Mouse (Mus musculus) Muller cell, postnatal 12 days (primary cell): ENCODE data around the gene Map4k5.

Experiments
- DNase-seq: peaks from one replicate; pipeline ENCODE4 v3.0.0-alpha.2; 2015; ENCODE audit errors: inconsistent ontology term

The Map4k5 gene

DNA sequence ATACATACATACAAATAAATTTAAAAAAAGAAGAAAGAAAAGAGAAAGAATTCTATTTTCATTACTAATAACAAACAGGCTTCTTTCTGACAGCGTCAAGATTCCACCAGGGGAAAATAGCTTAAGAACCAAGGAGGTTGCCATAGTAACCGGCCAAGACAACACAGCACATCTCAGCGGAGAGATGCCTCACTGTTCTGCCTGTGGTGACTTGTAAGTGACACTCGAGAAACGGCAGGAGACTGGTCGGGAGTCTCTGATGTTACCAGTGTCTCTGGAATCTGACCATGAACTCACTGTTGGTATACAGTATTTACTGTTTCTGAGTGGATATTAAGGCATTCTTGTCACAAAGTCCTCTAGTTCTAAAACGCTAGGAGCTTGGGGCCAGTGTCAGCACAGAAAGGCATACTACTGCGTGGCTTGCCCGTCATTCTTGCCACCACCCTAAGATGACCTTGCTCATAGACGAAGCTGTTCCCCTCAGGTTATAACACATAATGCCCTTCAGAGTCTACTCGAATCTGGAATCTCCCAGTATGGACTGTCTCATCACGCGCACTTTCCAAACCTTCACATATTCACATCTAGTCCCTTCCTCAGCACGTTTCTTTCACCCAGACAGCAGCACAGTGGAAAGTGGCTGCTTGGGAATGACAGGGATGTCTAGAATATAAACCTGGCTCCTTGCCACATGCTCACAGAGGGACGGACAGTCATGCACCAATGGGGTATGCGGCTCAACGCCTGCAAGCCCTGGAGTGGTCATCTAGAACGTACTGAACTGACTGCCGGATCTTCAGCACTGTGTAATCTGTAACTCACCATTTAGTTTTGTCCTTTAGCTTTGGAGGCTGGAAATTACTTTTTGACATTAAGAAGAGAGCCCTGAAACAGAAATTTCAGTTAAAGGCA is 49.2 kb downstream of the Map4k5 start:
- DNase-seq = no peak

DNA sequence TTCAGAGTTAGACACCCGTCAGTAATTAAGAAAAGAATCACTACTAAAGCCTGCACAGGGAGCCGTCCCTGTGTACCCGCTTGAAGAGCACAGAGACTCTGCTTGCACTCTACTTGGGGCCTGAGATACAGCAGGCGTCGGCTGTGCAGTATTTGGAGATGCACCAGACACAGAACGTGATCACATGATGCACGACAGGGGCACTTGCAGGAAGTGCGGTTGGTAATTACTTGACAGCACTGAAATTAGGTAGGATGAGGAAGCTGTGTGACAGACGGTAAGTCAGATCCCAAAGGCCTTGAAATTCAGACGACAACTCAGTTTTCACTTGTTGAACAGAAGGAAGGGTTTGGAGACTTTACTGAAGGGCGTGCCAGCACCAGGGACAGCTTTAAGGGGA is 54.6 kb downstream of the Map4k5 start:
- no peak for DNase-seq

DNA sequence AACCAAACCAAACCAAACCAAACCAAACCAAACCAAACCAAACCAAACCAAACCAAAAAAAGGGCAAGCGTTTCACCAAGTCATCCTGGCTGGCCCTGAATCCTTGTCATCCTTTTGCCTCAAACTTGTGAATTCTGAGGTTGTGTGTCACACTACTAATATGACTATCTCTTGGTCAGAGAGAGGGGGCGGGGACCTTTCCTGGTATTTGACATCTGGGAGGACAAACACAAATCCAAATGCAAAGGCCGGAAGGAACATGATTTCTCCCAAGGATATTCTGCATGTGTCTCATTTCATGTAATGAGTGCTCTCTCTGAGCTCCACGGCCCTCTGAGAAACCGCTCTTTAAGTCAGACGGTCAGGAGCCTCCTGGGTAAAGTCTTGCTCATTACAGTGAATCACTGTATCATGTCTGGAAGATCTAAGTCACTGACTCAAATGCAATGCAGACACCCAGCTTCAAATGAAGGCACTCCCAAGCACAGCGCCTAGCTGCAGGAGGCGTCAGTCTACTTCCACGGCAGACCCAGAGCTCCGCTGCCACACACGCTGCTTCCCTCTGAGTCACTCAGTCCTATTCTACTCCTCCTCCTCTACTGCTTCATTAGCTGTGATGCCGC is 58.9 kb downstream of the Map4k5 start:
- peak; percentile 20 for DNase-seq

DNA sequence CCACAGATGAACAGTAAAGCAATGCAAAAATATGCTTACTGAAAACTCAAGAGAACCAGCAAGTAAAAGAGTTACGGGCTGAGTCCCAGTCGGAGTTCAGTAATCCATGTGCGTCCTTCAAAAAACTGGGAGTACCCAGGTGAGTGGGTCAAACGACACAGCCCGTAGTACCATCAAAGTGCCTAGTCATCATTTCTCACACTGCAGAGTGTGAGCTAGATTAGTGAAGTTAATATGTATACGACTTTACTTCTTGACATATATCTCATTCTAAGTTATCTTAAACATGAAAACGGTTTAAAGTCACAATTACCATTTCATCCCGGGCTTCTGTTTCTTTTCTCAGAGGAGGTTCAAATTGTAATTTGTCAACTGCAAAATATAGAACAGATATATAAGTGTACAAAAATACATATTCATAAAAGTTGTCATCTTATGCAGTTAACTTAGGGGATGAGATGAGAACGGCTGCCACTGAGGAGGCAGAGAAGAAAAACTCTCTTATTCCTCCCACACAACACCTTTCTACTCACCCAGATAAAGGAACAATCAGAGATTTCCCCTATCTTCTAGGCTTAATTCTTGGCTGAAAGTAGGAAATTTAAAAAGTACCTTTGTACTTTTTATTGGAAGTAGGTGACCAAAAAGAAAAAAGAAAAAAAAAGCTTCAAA is 61.6 kb downstream of the Map4k5 start:
- DNase-seq = no peak

DNA sequence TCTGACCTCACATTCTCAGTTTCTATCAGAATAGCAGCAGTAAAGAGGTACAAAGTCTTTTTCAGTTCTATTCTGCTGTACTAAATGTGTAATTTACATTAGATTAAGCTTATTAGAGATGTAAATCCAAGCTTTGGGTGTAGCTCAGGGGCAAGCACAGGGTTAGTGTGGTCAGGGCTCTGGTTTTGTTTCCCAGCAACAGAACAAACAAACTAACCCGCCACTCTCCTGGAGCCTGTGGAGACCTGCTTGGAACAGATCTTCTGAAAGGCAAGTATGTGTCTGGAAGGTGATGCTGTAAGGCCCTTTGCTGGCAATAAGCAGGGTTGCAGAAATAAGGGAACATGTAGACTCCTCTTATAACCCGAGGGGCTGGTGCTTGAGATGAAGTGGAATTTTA is 64.8 kb downstream of the Map4k5 start:
- DNase-seq = no peak

DNA sequence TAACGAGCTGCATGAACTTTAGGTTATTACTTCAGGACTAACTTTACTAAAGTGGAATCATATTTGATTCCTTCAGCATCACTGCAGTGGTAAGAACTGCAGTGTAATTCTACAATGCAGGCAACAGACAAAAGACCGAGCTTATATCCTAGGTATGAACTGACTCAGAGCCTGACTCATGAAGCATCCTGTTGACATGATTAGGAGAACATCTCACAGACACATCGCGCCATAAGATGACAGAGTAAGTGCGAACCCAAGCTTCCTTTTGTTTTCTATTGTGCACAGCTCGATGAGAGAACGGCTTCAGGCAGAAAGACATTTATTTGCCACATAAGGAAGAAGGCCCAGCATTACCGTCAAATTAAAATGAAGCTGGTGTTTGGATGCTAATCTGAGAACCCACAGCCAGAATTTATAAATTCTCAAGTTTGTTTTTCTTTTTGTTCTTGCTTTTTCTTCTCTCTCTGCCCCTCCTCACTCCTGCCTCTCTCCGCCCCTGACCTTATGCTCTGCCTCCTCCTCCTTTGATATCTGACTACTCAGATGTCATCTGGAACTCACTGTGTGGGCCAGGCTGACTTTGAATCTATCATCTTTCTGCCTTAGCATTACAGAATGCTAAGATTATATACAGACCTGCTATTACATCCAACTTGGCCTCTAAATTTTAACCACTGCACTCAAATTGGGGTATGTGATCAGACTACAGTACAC is 68.0 kb downstream of the Map4k5 start:
- DNase-seq = no peak

DNA sequence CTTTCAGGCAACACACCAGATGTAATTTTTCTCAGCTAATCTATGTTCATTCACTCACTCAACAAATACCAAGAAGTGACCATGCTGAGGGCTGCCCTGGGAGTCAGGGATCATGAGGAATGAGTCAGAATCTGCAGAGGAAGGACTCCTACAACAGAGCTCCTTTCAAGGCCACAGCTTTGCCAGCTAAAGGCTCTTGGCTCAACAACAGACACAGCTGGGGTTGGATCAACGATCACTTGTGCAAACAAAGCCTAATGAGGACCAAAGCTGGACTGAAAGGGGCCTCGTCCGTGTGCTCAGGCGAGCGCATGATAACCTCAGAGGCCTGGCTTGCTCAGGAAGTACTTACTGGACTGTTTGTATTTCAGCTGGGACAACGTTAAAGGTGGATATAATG is 78.7 kb downstream of the Map4k5 start:
- DNase-seq = peak; percentile 95

DNA sequence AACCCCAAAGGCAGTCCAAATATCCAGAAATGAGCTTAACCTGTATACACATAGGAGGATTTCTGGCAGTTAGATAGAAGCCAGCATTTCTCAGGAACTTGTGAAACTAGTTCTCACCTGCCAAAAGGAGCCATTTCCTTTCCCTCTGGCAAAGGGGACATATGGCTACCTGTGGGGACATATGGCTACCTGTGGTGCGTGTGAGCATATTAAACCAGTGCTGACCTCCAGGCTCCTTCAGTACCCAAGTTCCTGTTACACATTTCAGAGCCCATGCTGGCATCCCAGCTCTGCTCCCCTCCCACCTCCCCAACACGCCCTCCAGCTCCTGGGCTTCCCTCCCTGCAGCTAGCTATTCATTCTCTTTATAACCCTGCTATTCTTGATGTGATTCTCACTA is 79.4 kb downstream of the Map4k5 start:
- DNase-seq = no peak

DNA sequence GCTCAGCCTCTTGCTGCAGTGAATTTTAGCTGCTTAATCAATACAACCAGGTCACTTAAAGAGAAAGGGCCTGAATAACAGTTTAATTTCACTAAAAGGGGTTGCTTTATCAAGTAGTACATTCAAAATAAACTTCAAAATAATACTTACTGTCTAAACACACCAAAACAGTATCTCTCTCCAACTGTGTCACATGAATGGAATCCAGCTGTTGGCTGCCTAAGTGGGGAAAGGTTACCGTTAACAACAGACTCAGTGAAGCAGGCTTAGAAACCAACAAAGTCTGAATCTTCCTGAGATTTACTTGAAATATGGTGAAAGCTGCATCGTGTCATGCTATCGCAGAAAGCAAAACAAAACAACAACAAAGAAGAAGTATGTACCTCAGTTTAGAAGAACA is 80.0 kb downstream of the Map4k5 start:
- DNase-seq = no peak

DNA sequence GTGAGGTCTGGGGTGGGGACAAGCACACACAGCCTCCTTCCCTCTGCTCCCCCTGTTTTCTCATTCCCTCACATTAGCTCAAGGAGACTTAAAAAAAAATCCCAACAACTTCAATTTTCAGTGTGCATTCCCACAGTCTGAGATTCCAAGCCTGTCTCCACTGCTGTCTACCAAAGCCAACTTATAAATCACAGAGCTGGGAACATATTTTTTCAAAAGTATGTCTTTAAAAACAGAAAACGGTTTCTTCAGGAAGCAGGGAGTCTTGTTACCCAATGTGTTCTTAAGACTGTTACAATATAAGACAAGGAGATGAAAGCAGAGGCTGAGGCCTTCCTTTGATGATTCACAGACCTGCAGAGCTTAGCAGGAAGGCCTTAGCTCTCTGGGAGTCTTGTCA is 81.0 kb downstream of the Map4k5 start:
- no peak for DNase-seq

DNA sequence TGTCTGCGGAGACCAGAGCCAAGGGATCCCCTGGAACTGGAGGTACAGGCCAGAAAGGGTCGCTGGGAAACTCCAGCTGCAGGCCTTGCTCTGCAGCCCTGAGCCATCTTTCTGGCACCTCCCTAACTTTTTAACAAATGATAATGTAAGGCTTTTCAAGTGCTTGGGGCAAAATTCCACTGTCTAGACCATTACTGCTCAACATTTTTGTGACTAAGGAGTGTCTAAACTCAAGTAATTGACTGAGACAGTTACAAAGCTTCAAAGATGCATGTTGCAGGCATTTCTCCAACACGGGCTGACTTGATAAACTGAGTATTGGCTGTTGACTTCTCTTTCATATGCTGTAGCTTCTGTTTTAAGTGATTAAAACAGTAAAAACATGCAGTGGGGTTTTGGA is 83.6 kb downstream of the Map4k5 start:
- DNase-seq = peak; percentile 62

DNA sequence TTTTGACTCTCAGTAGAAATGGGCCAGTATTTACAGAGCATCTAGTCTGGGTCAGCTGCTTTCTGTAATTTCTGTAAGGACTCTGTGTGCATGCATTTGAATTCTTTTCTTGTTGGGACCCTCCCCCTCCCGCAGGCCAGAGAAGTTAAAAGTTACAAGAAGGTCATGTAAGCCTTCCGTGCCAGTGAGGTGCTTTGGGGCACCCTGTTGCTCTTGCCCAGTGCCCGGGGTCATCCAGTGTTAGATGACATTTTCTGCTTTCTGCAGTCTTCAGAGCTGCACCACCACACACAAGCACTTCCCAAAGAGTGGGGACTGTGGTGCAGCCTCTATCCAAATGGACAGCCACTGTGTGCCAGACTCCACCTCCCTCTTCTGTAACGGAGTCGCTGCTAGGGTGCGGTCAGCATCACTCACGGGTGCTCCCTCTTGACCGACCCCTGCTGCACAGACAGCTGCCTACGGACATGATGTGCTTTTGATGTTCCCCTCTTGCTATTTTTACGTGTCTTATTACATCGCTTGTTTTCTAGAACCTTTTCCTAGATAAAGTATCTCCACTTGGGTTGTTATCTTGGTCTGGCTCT is 85.5 kb downstream of the Map4k5 start:
- DNase-seq = no peak

DNA sequence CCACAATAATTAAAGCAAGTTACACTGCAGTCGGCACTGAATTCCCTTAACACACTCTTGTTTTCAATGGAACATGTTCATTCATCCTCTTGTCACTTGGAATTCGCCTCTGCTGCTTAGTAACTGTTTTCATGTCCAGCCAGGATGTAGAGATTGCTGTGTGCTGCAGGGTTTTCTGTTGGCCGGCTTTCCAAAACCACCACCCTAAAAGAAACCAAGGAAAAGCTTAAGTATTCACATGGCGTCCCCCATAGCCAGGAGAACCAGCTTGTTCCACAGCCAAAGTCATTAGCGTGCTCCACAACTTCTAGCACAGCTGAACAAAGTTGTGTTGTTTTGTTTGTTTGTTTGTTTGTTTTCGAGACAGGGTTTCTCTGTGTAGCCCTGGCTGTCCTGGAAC is 87.9 kb downstream of the Map4k5 start:
- no peak for DNase-seq

DNA sequence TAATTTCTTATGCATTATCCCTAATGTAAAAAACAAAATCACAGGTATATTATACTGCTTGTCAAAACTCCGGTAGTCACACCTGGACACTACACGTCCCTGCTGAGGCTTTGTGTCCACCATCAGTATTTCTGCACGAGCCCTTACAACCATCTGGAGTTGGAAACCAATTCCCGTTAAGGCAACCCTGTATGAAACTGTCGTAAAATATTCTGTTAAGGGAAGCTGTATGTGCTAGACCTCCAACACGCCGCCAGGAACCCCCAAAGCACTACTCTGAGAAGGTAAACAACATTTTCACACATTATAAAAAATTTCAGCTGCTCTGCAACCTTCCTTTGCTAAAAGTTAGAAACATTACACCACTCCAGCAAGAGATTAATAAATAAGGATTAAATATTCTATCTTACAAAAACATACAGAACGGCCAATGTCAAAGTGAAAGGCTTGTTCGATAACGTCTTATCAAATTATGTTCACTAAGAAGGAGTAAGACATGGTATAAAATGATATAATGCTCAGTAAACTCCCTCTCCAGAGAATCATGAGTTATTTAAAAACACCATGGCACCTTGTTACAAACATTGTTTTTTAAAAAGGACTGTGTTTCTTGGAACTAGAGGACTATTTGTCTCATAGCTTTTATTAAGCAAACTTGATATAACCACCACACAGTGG is 88.5 kb downstream of the Map4k5 start:
- no peak for DNase-seq

DNA sequence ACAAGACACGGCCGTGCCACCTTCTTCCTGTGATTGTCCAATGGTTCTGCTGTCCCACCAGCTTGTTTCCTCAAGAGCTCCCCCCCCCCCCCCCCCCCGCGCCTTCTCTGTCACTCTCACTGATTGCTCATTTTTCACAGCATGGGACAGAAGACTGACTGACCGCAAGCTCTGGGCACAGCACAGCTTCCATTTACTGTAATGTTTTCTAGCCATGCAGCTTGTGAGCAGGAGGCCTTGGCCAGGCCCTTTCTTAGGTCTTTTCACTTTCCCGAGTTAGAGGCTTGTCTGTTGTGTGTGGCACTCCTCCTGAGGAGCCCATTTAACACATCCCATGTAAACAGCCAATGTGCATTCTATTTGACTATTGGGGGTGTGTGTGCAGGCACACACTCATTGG is 89.8 kb downstream of the Map4k5 start:
- DNase-seq = no peak

DNA sequence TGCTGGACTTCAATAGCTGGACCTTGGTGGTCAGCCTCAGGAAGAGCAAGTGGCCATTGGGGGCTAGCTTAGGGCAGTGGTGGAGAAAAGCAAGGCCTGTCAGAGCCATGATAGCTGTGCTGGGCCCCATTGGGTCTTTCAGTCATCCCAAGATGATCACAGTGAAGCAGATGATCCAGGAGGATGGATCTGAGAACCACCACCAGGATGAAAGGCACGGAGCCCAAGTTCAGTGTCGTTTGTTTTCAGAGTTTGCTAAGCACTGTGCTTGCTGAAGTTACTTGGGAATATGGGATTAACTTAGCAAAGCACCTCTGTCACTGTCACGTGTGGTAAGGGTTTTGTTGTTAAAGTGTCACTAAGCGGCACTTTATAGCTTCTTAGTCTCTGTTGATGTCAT is 92.4 kb downstream of the Map4k5 start:
- no peak for DNase-seq

DNA sequence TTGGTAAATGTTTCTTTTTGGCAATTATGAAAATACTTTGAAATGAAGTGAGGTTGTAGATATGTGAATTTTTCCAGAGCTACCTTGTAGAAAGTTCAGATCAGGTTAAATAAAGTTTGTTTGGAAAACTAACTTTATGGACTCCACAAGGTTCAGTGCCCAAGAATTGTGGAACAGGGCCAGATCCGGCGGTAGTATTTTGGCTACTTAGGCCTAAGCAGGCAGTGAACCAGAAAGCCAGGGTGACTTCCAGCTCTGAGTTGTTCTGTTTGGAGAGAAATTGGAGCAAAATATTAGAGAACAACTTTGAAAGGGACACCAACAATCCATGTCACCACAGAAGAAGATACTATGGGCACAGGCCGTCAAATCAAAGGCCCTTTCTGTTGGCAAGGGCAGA is 96.7 kb downstream of the Map4k5 start:
- DNase-seq = no peak

DNA sequence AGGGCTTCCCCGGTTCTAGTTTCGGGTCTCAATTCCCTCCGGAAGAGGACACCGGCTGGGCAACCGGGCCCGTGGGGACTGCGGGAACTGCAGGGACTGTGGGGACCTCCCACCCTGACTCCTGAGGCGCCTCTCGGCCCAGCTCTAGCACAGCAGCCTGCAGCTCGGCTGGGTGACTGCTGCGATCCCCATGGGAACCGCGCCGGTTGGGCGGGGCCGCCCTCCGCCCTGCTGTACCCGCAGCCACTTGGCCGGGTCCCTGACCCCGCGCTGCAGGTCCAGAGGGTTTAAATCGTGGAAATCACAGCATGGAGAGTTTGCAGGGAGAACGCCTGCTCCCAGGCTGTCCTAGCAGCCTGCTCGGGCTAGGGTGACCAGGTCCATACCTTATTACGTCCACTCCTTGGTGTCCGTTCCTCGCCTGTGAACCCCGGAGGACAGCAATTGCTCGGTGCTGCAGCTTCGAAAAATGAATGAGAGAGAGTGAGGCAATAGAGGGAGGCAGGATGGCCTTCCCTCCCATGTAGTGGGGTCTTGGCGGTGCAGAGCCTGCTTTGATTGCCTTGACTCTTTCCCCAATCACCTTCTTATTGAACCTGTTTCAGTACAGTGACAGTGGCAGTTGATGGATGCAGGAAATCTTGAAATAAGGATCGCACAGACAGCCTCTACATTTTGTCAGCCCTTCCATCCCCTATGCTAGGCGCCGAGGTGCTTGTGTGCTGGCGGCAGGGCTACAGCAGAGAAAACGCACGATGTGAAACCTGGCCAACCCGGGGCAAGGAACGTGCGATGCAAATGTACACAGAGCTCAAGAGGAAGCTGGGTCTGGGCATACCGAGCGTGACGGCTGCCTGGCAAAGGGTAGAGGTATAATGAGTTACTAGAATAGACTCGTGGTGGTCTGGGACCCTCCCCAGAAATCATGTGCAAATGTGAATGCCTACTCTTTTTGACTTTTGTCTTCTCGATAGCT is 102.2 kb downstream of the Map4k5 start, which contains the start of gene Cdkl1:
Gene Cdkl1 (minus strand): TSS at position 738 of the 976 bp plus-strand sequence.
- DNase-seq = peak; percentile 72

DNA sequence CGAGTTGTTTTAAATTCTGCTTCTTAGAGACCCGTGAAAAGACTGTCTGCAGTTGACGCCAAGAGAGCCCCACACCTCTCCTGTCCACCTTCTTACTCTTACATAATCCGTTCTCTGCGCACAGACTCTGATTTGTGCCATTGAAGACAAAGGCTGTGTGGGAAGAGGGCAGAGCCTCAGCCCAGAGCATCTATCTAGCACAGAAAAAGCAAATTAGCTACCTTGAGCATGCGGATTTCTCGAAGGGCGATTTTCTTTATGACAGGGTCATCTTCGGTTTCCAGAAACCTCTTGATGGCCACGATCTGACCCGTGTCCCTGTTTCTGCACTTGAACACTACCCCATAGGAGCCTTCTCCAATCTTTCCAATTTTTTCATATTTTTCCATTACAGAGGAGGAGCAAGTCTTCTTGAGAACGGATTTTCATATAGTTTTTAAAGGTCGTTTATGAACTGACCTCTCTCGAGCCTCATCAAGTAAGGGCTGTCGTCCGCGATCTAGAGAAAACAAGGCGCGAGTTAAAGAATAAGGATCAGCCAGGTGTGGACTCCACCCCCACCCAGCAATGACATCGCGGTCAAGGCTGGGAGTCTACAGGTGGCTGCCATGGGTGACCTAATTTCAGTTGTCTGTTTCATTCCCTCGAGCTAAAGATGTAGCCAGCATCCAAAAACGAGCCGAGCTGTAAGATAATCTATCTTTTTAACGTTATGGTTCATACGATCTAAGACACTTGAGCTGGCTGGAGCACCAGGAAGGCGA is 103.1 kb downstream of the Map4k5 start:
- no peak for DNase-seq
